Mouse (Mus musculus): ENCODE data around the gene Snx29.

- TF ChIP-seq CTCF (IDR thresholded peaks at IDR 0.05; ENCODE audit: control insufficient read depth, insufficient read depth, low read length) (no peak), POLR2A (IDR thresholded peaks at IDR 0.05; ENCODE audit: borderline replicate concordance, control insufficient read depth, low read depth, low read length) (no peak)
Measured at GRCm38 (mm10) chr16:11643603-11644002, 320.9 kb downstream of the Snx29 start.
